Mouse (Mus musculus) hindbrain, embryonic 11.5 days (tissue): ENCODE measurements around the gene Bnipl. TPM values are rescaled to one million over a fixed set of nuclear protein-coding genes. Genes with fewer than 3 reads are reported as not detected.
A peak's percentile ranks its signal among the peaks of the same experiment; 100 is the strongest.

Experiments
- ATAC-seq: fragments of 200-750 bp; cut with Nextera tagmentation; 2 replicates; pipeline ENCODE4 v1.8.0; 2017; ENCODE audit warnings: mild to moderate bottlenecking, moderate TSS enrichment, moderate library complexity; ENCODE audit not compliant: low FRiP score
- DNase-seq: peaks from one replicate; pipeline ENCODE4 v3.0.0-alpha.2; 2015; ENCODE audit warnings: low spot score
- H3K27ac ChIP-seq: fragments of 300-500 bp; sonication (generic); 2 replicates; pipeline ENCODE4 v1.5.1; 2014; ENCODE audit warnings: mild to moderate bottlenecking, low read depth, low read length
- H3K27me3 ChIP-seq: fragments of 300-500 bp; sonication (generic); 2 replicates; pipeline ENCODE4 v1.6.1; 2014; ENCODE audit warnings: mild to moderate bottlenecking, low read length, moderate library complexity, mixed read lengths; ENCODE audit not compliant: control insufficient read depth, insufficient read depth
- H3K36me3 ChIP-seq: fragments of 300-500 bp; sonication (generic); 2 replicates; pipeline ENCODE4 v1.6.1; 2014; ENCODE audit warnings: mild to moderate bottlenecking, low read length, moderate library complexity, mixed read lengths; ENCODE audit not compliant: control insufficient read depth, insufficient read depth
- H3K4me1 ChIP-seq: fragments of 300-500 bp; sonication (generic); replicated peaks from 2 replicates; pipeline ENCODE4 v1.6.1; 2014; ENCODE audit warnings: low read length, mixed read lengths; ENCODE audit not compliant: control insufficient read depth, insufficient read depth
- H3K4me2 ChIP-seq: fragments of 300-500 bp; sonication (generic); replicated peaks from 2 replicates; pipeline ENCODE4 v1.6.1; 2014; ENCODE audit warnings: mild to moderate bottlenecking, low read depth, low read length
- H3K4me3 ChIP-seq: fragments of 300-500 bp; sonication (generic); 2 replicates; pipeline ENCODE4 v1.5.1; 2014; ENCODE audit warnings: low read depth, low read length
- H3K9ac ChIP-seq: fragments of 300-500 bp; sonication (generic); 2 replicates; pipeline ENCODE4 v1.6.1; 2014; ENCODE audit warnings: low read depth, low read length
- H3K9me3 ChIP-seq: fragments of 300-500 bp; sonication (generic); 2 replicates; pipeline ENCODE4 v1.6.1; 2016; ENCODE audit warnings: low read length; ENCODE audit not compliant: control insufficient read depth
- WGBS: fragments of 180-500 bp; shearing (Covaris S2); extraction: QIAGEN DNeasy Blood & Tissue Kit; methylation state at CpG from one replicate; pipeline ENCODE4 v1.1.7; 2014; 5-methylcytosine and 5-hydroxymethylcytosine counted together
- polyA plus RNA-seq: library from polyadenylated mRNA; unstranded; fragments of >200 nt; fragmentation: Nextera tagmentation; extraction: Ambion mirVana; gene quantifications from 2 replicates; pipeline ENCODE4 v1.2.1, GENCODE M21; 2014

Bnipl gene
- polyA plus RNA-seq, 1 experiment from 2014 or later: 0.73 TPM

- 2% methylated on average over 13 of the region's 13 CpGs for WGBS
- ATAC-seq (peak; percentile 45), DNase-seq (peak; percentile 68)
- H3K4me3 ChIP-seq: peak overlapping the region; percentile 68
- no peaks in the 10 kb centered on the region for H3K27me3 ChIP-seq
- H3K9ac ChIP-seq: peak overlapping the region; percentile 74
- H3K4me1 ChIP-seq: peaks cover 9% of the 10 kb centered on the region
- H3K36me3 ChIP-seq: 0 out of 2 replicates have a peak, but pooled peaks cover 6% of the 10 kb centered on the region
- H3K4me2 ChIP-seq: peak overlapping the region; percentile 89
- H3K27ac ChIP-seq: peak overlapping the region; percentile 89
- H3K9me3 ChIP-seq: no peaks in the 10 kb centered on the region
Observed at GRCm38 (mm10) chr3:95229781-95230494, 21.1 kb downstream of the Bnipl start.

GRCm38 (mm10) chr3:95228894-95229780 is 21.9 kb downstream of the Bnipl start:
- Histone ChIP-seq H3K36me3 (0 out of 2 replicates have a peak, but pooled peaks cover 2% of the 10 kb centered on the region), H3K4me2 (peak overlapping the region; percentile 89), H3K4me1 (peaks cover 11% of the 10 kb centered on the region), H3K9me3 (no peaks in the 10 kb centered on the region), H3K4me3 (peak overlapping the region; percentile 68), H3K9ac (peak overlapping the region; percentile 74), H3K27me3 (no peaks in the 10 kb centered on the region), H3K27ac (peak overlapping the region; percentile 89)
- peak; percentile 12 for ATAC-seq
- peak; percentile 59 for DNase-seq
- under 1% methylated on average over 42 of the region's 43 CpGs for WGBS

- H3K27me3 ChIP-seq: no peaks in the 10 kb centered on the region
- peak within 1 kb of the TSS; percentile 89 for H3K27ac ChIP-seq
- ATAC-seq: peak; percentile 89
- peak within 1 kb of the TSS; percentile 74 for H3K9ac ChIP-seq
- H3K4me2 ChIP-seq: peak within 1 kb of the TSS; percentile 89
- WGBS: under 1% methylated on average over 64 of the region's 64 CpGs
- peak within 1 kb of the TSS; percentile 68 for H3K4me3 ChIP-seq
- H3K9me3 ChIP-seq: no peaks in the 10 kb centered on the region
- peak; percentile 92 for DNase-seq
- 0 out of 2 replicates have a peak, but pooled peaks cover 2% of the 10 kb centered on the region for H3K36me3 ChIP-seq
- H3K4me1 ChIP-seq: peaks cover 11% of the 10 kb centered on the region
Observed at GRCm38 (mm10) chr3:95228148-95228893, 22.7 kb downstream of the Bnipl start, which contains the start of gene Cdc42se1. Cdc42se1 (plus strand) TSS chr3:95228732.

GRCm38 (mm10) chr3:95227214-95227613 is 23.8 kb downstream of the Bnipl start:
- H3K4me1 ChIP-seq: peaks cover 11% of the 10 kb centered on the region
- H3K9ac ChIP-seq: peak overlapping the region; percentile 74
- peak overlapping the region; percentile 89 for H3K4me2 ChIP-seq
- peak overlapping the region; percentile 68 for H3K4me3 ChIP-seq
- no peaks in the 10 kb centered on the region for H3K9me3 ChIP-seq
- no peaks in the 10 kb centered on the region for H3K27me3 ChIP-seq
- H3K36me3 ChIP-seq: no peaks in the 10 kb centered on the region
- H3K27ac ChIP-seq: peak overlapping the region; percentile 89
- ATAC-seq (no peak), DNase-seq (no peak)
- 28% methylated on average over 1 of the region's 1 CpGs for WGBS

- 27% methylated on average over 6 of the region's 6 CpGs for WGBS
- no peak overlapping the region for H3K27ac ChIP-seq
- H3K4me1 ChIP-seq: 0 out of 2 replicates have a peak, but pooled peaks cover 2% of the 10 kb centered on the region
- H3K9ac ChIP-seq: no peak overlapping the region
- 0 out of 2 replicates have a peak overlapping the region, but pooled peaks have one; percentile 2 for H3K4me2 ChIP-seq
- H3K27me3 ChIP-seq: no peaks in the 10 kb centered on the region
- H3K36me3 ChIP-seq: peaks cover 4% of the 10 kb centered on the region; the same call in 1 of the 2 replicates
- ATAC-seq (no peak), DNase-seq (peak; percentile 51)
- H3K4me3 ChIP-seq: no peak overlapping the region
- H3K9me3 ChIP-seq: no peaks in the 10 kb centered on the region
Observed at GRCm38 (mm10) chr3:95224295-95224694, 26.7 kb downstream of the Bnipl start.

- no peak overlapping the region for H3K27ac ChIP-seq
- H3K27me3 ChIP-seq: no peaks in the 10 kb centered on the region
- peaks cover 4% of the 10 kb centered on the region; the same call in 1 of the 2 replicates for H3K36me3 ChIP-seq
- H3K4me2 ChIP-seq: no peak overlapping the region
- no peak for DNase-seq
- H3K9me3 ChIP-seq: no peaks in the 10 kb centered on the region
- H3K4me1 ChIP-seq: 0 out of 2 replicates have a peak, but pooled peaks cover 2% of the 10 kb centered on the region
- no peak for ATAC-seq
- 88% methylated on average over 2 of the region's 2 CpGs for WGBS
- no peak overlapping the region for H3K4me3 ChIP-seq
- H3K9ac ChIP-seq: no peak overlapping the region
Observed at GRCm38 (mm10) chr3:95223041-95223440, 28.0 kb downstream of the Bnipl start.

GRCm38 (mm10) chr3:95218466-95219137 is 32.4 kb downstream of the Bnipl start:
- H3K27ac ChIP-seq: peak overlapping the region; percentile 92
- ATAC-seq: no peak
- no peaks in the 10 kb centered on the region for H3K4me1 ChIP-seq
- H3K27me3 ChIP-seq: no peaks in the 10 kb centered on the region
- H3K9me3 ChIP-seq: no peaks in the 10 kb centered on the region
- 76% methylated on average over 6 of the region's 6 CpGs for WGBS
- no peak for DNase-seq
- H3K9ac ChIP-seq: no peak overlapping the region; the same call in 1 of the 2 replicates
- peak overlapping the region; percentile 54 for H3K4me2 ChIP-seq
- H3K36me3 ChIP-seq: peaks cover 4% of the 10 kb centered on the region; the same call in 1 of the 2 replicates
- peak overlapping the region; percentile 69 for H3K4me3 ChIP-seq
